Mouse (Mus musculus): ENCODE measurements around the gene Nrxn3. TPM values are rescaled to one million over a fixed set of nuclear protein-coding genes. Genes with fewer than 3 reads are reported as not detected.

The Nrxn3 gene
- polyA plus RNA-seq, 1 experiment: 1.0 TPM

DNA sequence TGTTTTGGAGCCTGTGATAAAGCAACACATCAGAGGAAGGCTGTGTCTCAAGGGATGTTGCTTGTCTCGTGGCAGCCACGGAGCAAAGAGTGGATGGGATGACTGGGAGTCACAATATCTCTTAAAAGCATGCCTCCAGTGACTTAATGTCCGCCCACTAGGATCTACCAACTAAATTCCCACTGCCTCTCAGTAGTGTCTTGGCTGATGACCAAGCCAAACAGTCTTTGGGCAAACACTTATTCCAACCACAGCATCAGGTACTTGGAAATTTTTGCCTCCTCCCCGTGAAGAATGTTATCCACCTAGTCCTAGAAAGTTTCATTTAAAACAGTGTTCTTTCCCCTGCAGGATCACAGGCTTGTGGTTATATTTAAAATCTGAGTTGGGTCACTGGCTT is 917.4 kb downstream of the Nrxn3 start:
- TF ChIP-seq CTCF (IDR thresholded peaks at IDR 0.05; ENCODE audit: control insufficient read depth, insufficient read depth, low read length): no peak
- no peak for TF ChIP-seq POLR2A (IDR thresholded peaks at IDR 0.05; ENCODE audit: borderline replicate concordance, control insufficient read depth, low read depth, low read length)
- H3K4me3 ChIP-seq (replicated peaks; ENCODE audit: control insufficient read depth, low read depth, low read length): no peak overlapping the region
- H3K27ac ChIP-seq (ENCODE audit: control insufficient read depth, insufficient read depth, low read depth, low read length, poor library complexity): no peak overlapping the region
- 71% methylated on average over 4 of the region's 4 CpGs for WGBS
- H3K4me1 ChIP-seq (ENCODE audit: control insufficient read depth, insufficient read depth, low read length): no peaks in the 10 kb centered on the region

DNA sequence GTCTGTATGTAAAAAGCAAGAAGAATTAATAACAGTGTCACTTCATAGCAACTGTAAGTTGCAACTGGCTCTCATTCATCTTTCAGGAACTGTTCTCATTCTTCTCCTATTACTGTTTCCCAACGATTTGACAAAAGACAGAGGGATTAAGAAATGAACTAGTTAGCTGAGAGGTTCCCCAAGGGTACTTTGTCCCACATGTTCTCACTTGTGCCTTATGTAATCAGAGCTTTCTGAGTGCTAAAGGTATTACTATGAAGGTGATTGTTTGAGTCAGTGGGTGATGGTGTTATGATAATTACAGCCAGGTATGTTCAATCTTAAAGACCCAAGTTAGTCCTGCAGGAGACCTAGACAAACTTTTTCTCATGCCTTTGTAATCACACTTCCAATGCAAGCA is 918.8 kb downstream of the Nrxn3 start:
- Histone ChIP-seq H3K4me3 (replicated peaks; ENCODE audit: control insufficient read depth, low read depth, low read length) (no peak overlapping the region), H3K4me1 (ENCODE audit: control insufficient read depth, insufficient read depth, low read length) (no peaks in the 10 kb centered on the region), H3K27ac (ENCODE audit: control insufficient read depth, insufficient read depth, low read depth, low read length, poor library complexity) (no peak overlapping the region)
- WGBS: 30% methylated on average over 1 of the region's 1 CpGs
- no peak for TF ChIP-seq CTCF (IDR thresholded peaks at IDR 0.05; ENCODE audit: control insufficient read depth, insufficient read depth, low read length)
- no peak for TF ChIP-seq POLR2A (IDR thresholded peaks at IDR 0.05; ENCODE audit: borderline replicate concordance, control insufficient read depth, low read depth, low read length)

DNA sequence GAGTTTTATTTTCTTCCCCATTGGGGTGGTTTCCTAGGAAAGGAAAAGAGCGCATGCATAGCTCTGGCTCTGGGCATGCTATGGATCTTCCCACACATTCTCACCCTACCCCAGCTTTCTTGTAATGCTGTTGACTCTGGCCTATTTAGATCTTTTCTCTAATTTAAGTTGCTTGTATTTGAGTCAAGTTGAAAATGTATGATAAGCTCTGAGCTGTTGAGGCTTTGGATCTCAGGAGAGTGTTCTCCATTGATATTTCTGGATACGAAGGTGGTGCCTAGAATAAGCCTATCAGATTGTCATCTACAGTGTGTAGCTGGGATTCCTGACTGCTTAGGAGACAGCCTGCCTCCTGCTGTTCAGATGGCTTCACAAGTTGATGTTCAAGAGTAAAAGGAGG is 930.5 kb downstream of the Nrxn3 start:
- Histone ChIP-seq H3K4me3 (replicated peaks; ENCODE audit: control insufficient read depth, low read depth, low read length) (no peak overlapping the region), H3K4me1 (ENCODE audit: control insufficient read depth, insufficient read depth, low read length) (no peaks in the 10 kb centered on the region), H3K27ac (ENCODE audit: control insufficient read depth, insufficient read depth, low read depth, low read length, poor library complexity) (no peak overlapping the region)
- WGBS: 78% methylated on average over 2 of the region's 2 CpGs
- TF ChIP-seq POLR2A (IDR thresholded peaks at IDR 0.05; ENCODE audit: borderline replicate concordance, control insufficient read depth, low read depth, low read length): no peak
- TF ChIP-seq CTCF (IDR thresholded peaks at IDR 0.05; ENCODE audit: control insufficient read depth, insufficient read depth, low read length): no peak

DNA sequence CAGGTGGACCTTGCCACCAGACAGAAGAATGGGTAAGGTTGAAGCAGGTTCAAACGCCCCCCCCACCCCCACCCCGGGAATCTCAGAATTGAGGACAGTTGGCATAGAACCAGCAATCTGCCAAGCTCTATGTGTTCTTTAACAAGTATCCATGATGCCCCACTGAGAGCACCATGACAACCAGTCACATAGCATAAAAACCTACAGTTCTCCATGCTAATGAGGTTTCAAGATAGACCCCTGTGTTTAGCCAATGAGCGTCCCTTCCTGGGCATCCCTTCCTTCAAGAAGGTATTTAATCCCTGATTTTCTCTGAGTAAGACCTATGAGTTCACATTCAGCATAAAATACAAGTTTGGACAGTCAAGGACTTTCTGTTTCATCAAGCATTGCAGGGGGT is 938.5 kb downstream of the Nrxn3 start:
- no peak overlapping the region for H3K27ac ChIP-seq (ENCODE audit: control insufficient read depth, insufficient read depth, low read depth, low read length, poor library complexity)
- H3K4me1 ChIP-seq (ENCODE audit: control insufficient read depth, insufficient read depth, low read length): no peaks in the 10 kb centered on the region
- no peak overlapping the region for H3K4me3 ChIP-seq (replicated peaks; ENCODE audit: control insufficient read depth, low read depth, low read length)
- TF ChIP-seq CTCF (IDR thresholded peaks at IDR 0.05; ENCODE audit: control insufficient read depth, insufficient read depth, low read length) (no peak), POLR2A (IDR thresholded peaks at IDR 0.05; ENCODE audit: borderline replicate concordance, control insufficient read depth, low read depth, low read length) (no peak)
- 92% methylated on average over 3 of the region's 3 CpGs for WGBS

DNA sequence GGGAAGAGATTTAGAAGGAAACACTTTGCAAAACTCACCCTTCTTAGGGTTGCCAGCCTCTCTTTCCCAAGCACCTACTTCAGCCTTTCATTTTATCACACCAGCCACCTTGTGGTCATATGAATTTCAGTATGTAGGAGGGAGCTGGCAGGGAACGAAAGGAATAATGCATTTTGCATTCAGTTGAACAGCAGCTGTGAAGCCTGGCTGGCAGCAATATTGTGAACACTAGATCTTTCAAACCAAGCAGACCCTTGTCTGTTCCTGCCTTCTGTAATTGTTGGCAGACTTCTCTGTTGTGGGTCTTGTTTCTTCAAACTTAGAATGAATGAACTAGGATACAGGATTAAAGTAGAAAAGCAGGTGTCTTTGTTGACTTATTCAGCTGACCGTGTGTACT is 946.2 kb downstream of the Nrxn3 start:
- 70% methylated on average over 2 of the region's 2 CpGs for WGBS
- Histone ChIP-seq H3K4me3 (replicated peaks; ENCODE audit: control insufficient read depth, low read depth, low read length) (no peak overlapping the region), H3K4me1 (ENCODE audit: control insufficient read depth, insufficient read depth, low read length) (no peaks in the 10 kb centered on the region), H3K27ac (ENCODE audit: control insufficient read depth, insufficient read depth, low read depth, low read length, poor library complexity) (no peak overlapping the region)
- no peak for TF ChIP-seq CTCF (IDR thresholded peaks at IDR 0.05; ENCODE audit: control insufficient read depth, insufficient read depth, low read length)
- no peak for TF ChIP-seq POLR2A (IDR thresholded peaks at IDR 0.05; ENCODE audit: borderline replicate concordance, control insufficient read depth, low read depth, low read length)

DNA sequence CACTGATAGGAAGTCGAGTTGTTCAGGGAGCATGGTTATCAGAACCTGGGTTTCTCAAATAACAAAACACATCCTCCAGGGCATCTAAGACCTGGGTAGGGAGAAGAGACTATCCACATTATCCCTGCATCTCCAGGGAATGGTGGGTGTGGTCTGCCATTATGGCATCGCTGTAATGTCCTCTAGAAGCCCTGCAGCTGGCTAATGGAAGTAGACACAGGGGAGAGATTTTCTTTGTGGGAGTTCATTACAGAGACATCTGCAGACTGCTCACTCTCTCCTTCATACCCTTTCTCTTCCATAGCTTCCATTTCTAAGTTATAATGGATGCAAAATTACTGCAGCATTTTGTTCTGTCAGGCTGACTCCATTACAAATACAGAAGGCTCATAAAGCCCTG is 950.1 kb downstream of the Nrxn3 start:
- H3K4me1 ChIP-seq (ENCODE audit: control insufficient read depth, insufficient read depth, low read length): no peaks in the 10 kb centered on the region
- H3K27ac ChIP-seq (ENCODE audit: control insufficient read depth, insufficient read depth, low read depth, low read length, poor library complexity): no peak overlapping the region
- no peak overlapping the region for H3K4me3 ChIP-seq (replicated peaks; ENCODE audit: control insufficient read depth, low read depth, low read length)
- no peak for TF ChIP-seq POLR2A (IDR thresholded peaks at IDR 0.05; ENCODE audit: borderline replicate concordance, control insufficient read depth, low read depth, low read length)
- no peak for TF ChIP-seq CTCF (IDR thresholded peaks at IDR 0.05; ENCODE audit: control insufficient read depth, insufficient read depth, low read length)
- WGBS: 66% methylated on average over 2 of the region's 2 CpGs

DNA sequence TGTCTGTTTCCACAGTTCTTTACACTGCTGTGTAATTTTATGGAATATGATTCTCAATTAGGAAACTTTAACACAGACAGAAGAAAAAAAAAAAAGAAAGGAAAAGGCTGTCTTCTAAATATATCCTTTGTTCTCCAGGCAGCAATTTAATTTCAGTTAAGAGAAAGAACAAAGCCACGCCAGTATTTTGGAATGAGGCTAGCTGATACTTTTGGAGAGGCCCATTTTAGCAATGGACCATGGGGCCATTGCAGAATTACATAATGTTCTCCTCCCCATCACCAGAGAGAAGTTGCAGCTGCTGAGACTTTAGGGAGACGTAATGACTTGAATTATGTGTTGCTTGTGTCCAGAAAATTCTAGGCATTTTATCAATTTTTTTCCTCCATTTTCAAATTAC is 963.0 kb downstream of the Nrxn3 start:
- WGBS: 76% methylated on average over 2 of the region's 2 CpGs
- Histone ChIP-seq H3K27ac (ENCODE audit: control insufficient read depth, insufficient read depth, low read depth, low read length, poor library complexity) (no peak overlapping the region), H3K4me1 (ENCODE audit: control insufficient read depth, insufficient read depth, low read length) (no peaks in the 10 kb centered on the region), H3K4me3 (replicated peaks; ENCODE audit: control insufficient read depth, low read depth, low read length) (no peak overlapping the region)
- no peak for TF ChIP-seq POLR2A (IDR thresholded peaks at IDR 0.05; ENCODE audit: borderline replicate concordance, control insufficient read depth, low read depth, low read length)
- TF ChIP-seq CTCF (IDR thresholded peaks at IDR 0.05; ENCODE audit: control insufficient read depth, insufficient read depth, low read length): no peak

DNA sequence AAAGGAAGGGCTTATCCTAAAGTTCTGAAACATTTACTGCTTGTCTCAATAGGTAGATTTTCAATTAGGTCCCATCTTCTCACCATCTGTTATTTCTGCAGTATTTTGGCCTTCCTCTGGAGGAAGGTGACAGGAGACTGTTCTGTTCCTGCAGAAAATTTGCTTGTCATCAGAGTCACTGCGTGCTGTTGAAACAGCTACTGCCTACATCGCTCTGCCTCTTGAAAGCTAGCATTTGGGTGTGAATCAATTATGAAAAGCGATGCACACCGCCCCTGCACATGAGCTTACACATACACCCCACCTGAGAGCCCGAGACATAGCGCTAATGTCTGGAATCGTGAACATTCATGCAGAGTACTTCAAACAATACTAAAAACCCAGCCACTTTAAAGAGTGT is 966.4 kb downstream of the Nrxn3 start:
- TF ChIP-seq CTCF (IDR thresholded peaks at IDR 0.05; ENCODE audit: control insufficient read depth, insufficient read depth, low read length) (no peak), POLR2A (IDR thresholded peaks at IDR 0.05; ENCODE audit: borderline replicate concordance, control insufficient read depth, low read depth, low read length) (no peak)
- 75% methylated on average over 7 of the region's 7 CpGs for WGBS
- no peaks in the 10 kb centered on the region for H3K4me1 ChIP-seq (ENCODE audit: control insufficient read depth, insufficient read depth, low read length)
- no peak overlapping the region for H3K4me3 ChIP-seq (replicated peaks; ENCODE audit: control insufficient read depth, low read depth, low read length)
- no peak overlapping the region for H3K27ac ChIP-seq (ENCODE audit: control insufficient read depth, insufficient read depth, low read depth, low read length, poor library complexity)

DNA sequence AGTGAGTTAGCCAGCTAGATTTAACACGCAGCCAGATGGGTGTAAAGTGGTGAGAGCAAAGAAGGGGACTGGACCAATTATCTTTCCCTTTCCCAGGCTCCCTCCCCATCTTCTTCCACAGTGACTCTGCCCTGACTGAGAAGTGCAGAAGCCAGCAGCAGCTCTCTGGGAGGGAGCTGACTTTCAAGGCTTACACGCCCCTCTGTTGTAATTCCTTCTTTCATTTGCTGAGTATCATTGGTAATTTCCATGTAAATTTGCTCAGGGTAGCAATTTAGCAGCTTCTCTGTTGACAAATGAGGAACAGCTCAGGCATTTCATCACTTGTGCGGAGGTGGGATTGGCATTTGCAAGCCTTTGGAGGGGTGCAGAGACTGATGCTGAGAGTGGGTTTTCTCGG is 976.8 kb downstream of the Nrxn3 start:
- no peak for TF ChIP-seq POLR2A (IDR thresholded peaks at IDR 0.05; ENCODE audit: borderline replicate concordance, control insufficient read depth, low read depth, low read length)
- 24% methylated on average over 4 of the region's 4 CpGs for WGBS
- no peak overlapping the region for H3K4me3 ChIP-seq (replicated peaks; ENCODE audit: control insufficient read depth, low read depth, low read length)
- H3K27ac ChIP-seq (ENCODE audit: control insufficient read depth, insufficient read depth, low read depth, low read length, poor library complexity): no peak overlapping the region
- no peaks in the 10 kb centered on the region for H3K4me1 ChIP-seq (ENCODE audit: control insufficient read depth, insufficient read depth, low read length)
